8 mouse cellular contexts compared by ENCODE assay signal in genomic region chr11:113297765-113298164, GRCm38 (mm10).
DNase-seq lines count a peak whose midpoint lies in the region; ATAC-seq and TF ChIP-seq lines count a peak whose summit lies in the region.

No protein-coding gene starts in this region.

- H3K4me2 ChIP-seq in lung, postnatal 0 days (replicated peaks; ENCODE audit: low read depth, low read length), result no peak overlapping the region

- TF ChIP-seq EP300 in lung, postnatal 0 days (IDR thresholded peaks at IDR 0.05), result no peak

- no peak overlapping the region for H3K27ac ChIP-seq in lung, postnatal 0 days (ENCODE audit: low read length)

- H3K9me3 ChIP-seq in lung, postnatal 0 days (ENCODE audit: low read length), result no peaks in the 10 kb centered on the region

- H3K9ac ChIP-seq in lung, postnatal 0 days (replicated peaks; ENCODE audit: low read depth), result no peak overlapping the region

- DNase-seq in ES-CJ7 (ENCODE audit: low read depth, low spot score), result peak; percentile 67
- DNase-seq in adrenal gland, postnatal 25 days, result peak; percentile 71
- DNase-seq in embryo, embryonic 9.5 days (ENCODE audit: extremely low spot score), result peak; percentile 80
- DNase-seq in heart, adult 8-10 months (ENCODE audit: low spot score), result peak; percentile 59
- DNase-seq in layer of hippocampus, adult 18-20 months (ENCODE audit: low spot score in 2 of 2), result peak; percentile 68 to 94
- peak; percentile 79 for DNase-seq in lung, postnatal 0 days (ENCODE audit: low spot score)
- DNase-seq in right cerebral cortex, adult 2 months (ENCODE audit: low spot score in 2 of 2), result peak; percentile 89 to 90
- DNase-seq in urinary bladder, postnatal 36 days (ENCODE audit: low spot score in 2 of 2), result peak; percentile 45 to 62

- no peaks in the 10 kb centered on the region for H3K4me1 ChIP-seq in lung, postnatal 0 days (ENCODE audit: insufficient read depth, low read depth, low read length)

- no peak overlapping the region for H3K4me3 ChIP-seq in lung, postnatal 0 days (ENCODE audit: low read depth, low read length)

- TF ChIP-seq CTCF in lung, postnatal 0 days (IDR thresholded peaks at IDR 0.05), result peak; percentile 99

- WGBS in lung, postnatal 0 days, result 12% methylated on average over 2 of the region's 2 CpGs

- H3K27me3 ChIP-seq in lung, postnatal 0 days (replicated peaks; ENCODE audit: insufficient read depth, low read length), result no peaks in the 10 kb centered on the region

- no peaks in the 10 kb centered on the region for H3K36me3 ChIP-seq in lung, postnatal 0 days (ENCODE audit: insufficient read depth, low read length)

- ATAC-seq in lung, postnatal 0 days, result peak; percentile 50
